Mouse (Mus musculus) forebrain, embryonic 14.5 days (tissue): ENCODE results near the gene Cct7. TPM values are rescaled to one million over a fixed set of nuclear protein-coding genes. Genes with fewer than 3 reads are reported as not detected.

ENCODE experiments used
- ATAC-seq: fragments of 200-750 bp; cut with Nextera tagmentation; 2 replicates; pipeline ENCODE4 v1.8.0; 2017; ENCODE audit warnings: mild to moderate bottlenecking, moderate library complexity
- DNase-seq: peaks from one replicate; pipeline ENCODE4 v3.0.0-alpha.2; 2015; ENCODE audit warnings: low spot score
- H3K27ac ChIP-seq: fragments of 300-500 bp; sonication (generic); 2 replicates; pipeline ENCODE4 v1.5.1; 2014; ENCODE audit warnings: low read depth, mild to moderate bottlenecking, control low read depth, low read length, moderate library complexity
- H3K27me3 ChIP-seq: fragments of 300-500 bp; sonication (generic); replicated peaks from 2 replicates; pipeline ENCODE4 v1.6.1; 2014; ENCODE audit warnings: low read length, control low read depth, mixed read lengths; ENCODE audit not compliant: control insufficient read depth, insufficient read depth
- H3K36me3 ChIP-seq: fragments of 300-500 bp; sonication (generic); 2 replicates; pipeline ENCODE4 v1.6.1; 2014; ENCODE audit warnings: low read length, control low read depth; ENCODE audit not compliant: control insufficient read depth, insufficient read depth
- H3K4me1 ChIP-seq: fragments of 300-500 bp; sonication (generic); 2 replicates; pipeline ENCODE4 v1.6.1; 2014; ENCODE audit warnings: antibody characterized with exemption, low read length, control low read depth; ENCODE audit not compliant: control insufficient read depth, insufficient read depth
- H3K4me2 ChIP-seq: fragments of 300-500 bp; sonication (generic); 2 replicates; pipeline ENCODE4 v1.6.1; 2014; ENCODE audit warnings: mild to moderate bottlenecking, control low read depth, low read length
- H3K4me3 ChIP-seq: fragments of 300-500 bp; sonication (generic); 2 replicates; pipeline ENCODE4 v1.5.1; 2014; ENCODE audit warnings: low read depth, low read length, control low read depth
- H3K9ac ChIP-seq: fragments of 300-500 bp; sonication (generic); 2 replicates; pipeline ENCODE4 v1.6.1; 2014; ENCODE audit warnings: mild to moderate bottlenecking, low read length, control low read depth, moderate library complexity
- H3K9me3 ChIP-seq: fragments of 300-500 bp; sonication (generic); replicated peaks from 2 replicates; pipeline ENCODE4 v1.6.1; 2016; ENCODE audit warnings: low read length, control low read depth, mixed read lengths; ENCODE audit not compliant: control insufficient read depth
- WGBS: fragments of 180-500 bp; shearing (Covaris S2); extraction: QIAGEN DNeasy Blood & Tissue Kit; methylation state at CpG from one replicate; pipeline ENCODE4 v1.1.7; 2014; 5-methylcytosine and 5-hydroxymethylcytosine counted together
- polyA plus RNA-seq: library from polyadenylated mRNA; unstranded; fragments of >200 nt; fragmentation: Nextera tagmentation; extraction: Ambion mirVana; gene quantifications from 2 replicates; pipeline ENCODE4 v1.2.1, GENCODE M21; 2014

The Cct7 gene
- polyA plus RNA-seq, 1 experiment from 2014 or later = 759 TPM

DNA sequence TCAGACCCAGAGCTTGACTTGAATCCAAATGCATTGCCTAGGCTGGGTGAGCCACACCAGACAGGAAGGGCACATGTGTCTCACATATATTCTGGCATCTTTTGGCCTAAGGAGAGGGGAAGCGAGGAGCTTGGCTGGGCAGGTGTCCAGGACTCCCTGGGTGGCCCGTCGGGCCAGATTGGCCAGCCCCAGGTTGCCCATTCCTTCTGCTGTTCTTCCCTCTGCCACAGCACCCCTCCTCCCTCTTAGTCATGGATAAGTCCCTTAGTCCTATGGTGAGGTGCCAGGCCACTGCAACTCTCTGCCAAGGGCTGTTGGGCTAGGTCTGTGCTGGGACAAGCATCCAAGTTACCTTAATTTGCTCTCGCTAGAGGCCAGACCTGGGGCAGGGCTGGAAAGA, 64.6 kb downstream of the Cct7 start:
- no peak for ATAC-seq
- Histone ChIP-seq H3K4me1 (peaks cover 9% of the 10 kb centered on the region; the same call in 1 of the 2 replicates), H3K27me3 (peaks cover 47% of the 10 kb centered on the region), H3K27ac (no peak overlapping the region), H3K9ac (no peak overlapping the region), H3K4me3 (no peak overlapping the region), H3K4me2 (no peak overlapping the region), H3K9me3 (no peaks in the 10 kb centered on the region), H3K36me3 (no peaks in the 10 kb centered on the region)
- WGBS = 58% methylated on average over 4 of the region's 4 CpGs
- DNase-seq = no peak

Other genes with a start within 250 kb of the Cct7 start
- gene Sfxn5, start 118.1 kb upstream of the Cct7 start, polyA plus RNA-seq = 15.2 and 15.7 TPM in 2 replicates
- 9.2 and 12.7 TPM in 2 replicates for gene Rab11fip5, start 76.9 kb upstream of the Cct7 start, polyA plus RNA-seq
- not detected in 2 replicates for gene Noto, start 27.6 kb upstream of the Cct7 start, polyA plus RNA-seq
- gene Smyd5, start 19.5 kb upstream of the Cct7 start, polyA plus RNA-seq = 37.2 and 41.3 TPM in 2 replicates
- 22.4 and 25.2 TPM in 2 replicates for gene Pradc1, start 456 bp downstream of the Cct7 start, polyA plus RNA-seq
- gene Fbxo41, start 51.5 kb downstream of the Cct7 start, polyA plus RNA-seq = 4.7 and 5.4 TPM in 2 replicates
- gene Egr4, start 62.1 kb downstream of the Cct7 start, polyA plus RNA-seq = not detected in 2 replicates
- 3.8 and 4.3 TPM in 2 replicates for gene Alms1, start 136.0 kb downstream of the Cct7 start, polyA plus RNA-seq